Mouse (Mus musculus) gastrocnemius, adult 2 months (tissue): ENCODE data around the gene Kcnh4. TPM values are rescaled to one million over a fixed set of nuclear protein-coding genes. Genes with fewer than 3 reads are reported as not detected.

Experiments used
- DNase-seq: peaks from one replicate; pipeline ENCODE4 v3.0.0; 2022
- H3K27ac ChIP-seq: fragments of 200-600 bp; 2 replicates; pipeline ENCODE4 v1.8.1; 2022; ENCODE audit warnings: mild to moderate bottlenecking
- H3K4me3 ChIP-seq: fragments of 200-600 bp; 2 replicates; pipeline ENCODE4 v1.8.1; 2022; ENCODE audit warnings: mild to moderate bottlenecking, moderate library complexity
- CTCF ChIP-seq: fragments of 200-600 bp; IDR thresholded peaks from 2 replicates; pipeline ENCODE4 v1.8.1; 2022; ENCODE audit warnings: antibody characterized with exemption, mild to moderate bottlenecking, moderate library complexity
- intact Hi-C: fragments of 180-260 bp; cut with DNase I; formaldehyde crosslinking; loops from one replicate; pipeline ENCODE4 v1.15.1; 2025
- total RNA-seq, 2 experiments: library from RNA; stranded (reverse); gene quantifications; 2 replicates each; pipeline ENCODE4 v1.2.3; 2021

The Kcnh4 gene
- total RNA-seq, 2 experiments from 2014 or later, result not detected

- DNase-seq, result no peak
- no peak overlapping the region for H3K27ac ChIP-seq
- intact Hi-C loops, result no loop called here
- no peak for TF ChIP-seq CTCF
- H3K4me3 ChIP-seq, result no peak overlapping the region
Observed at GRCm38 (mm10) chr11:100757566-100757965, 2.2 kb downstream of the Kcnh4 start.

- Histone ChIP-seq H3K4me3 (no peak overlapping the region), H3K27ac (no peak overlapping the region)
- no peak for DNase-seq
- intact Hi-C loops, result no loop called here
- TF ChIP-seq CTCF, result no peak
Observed at GRCm38 (mm10) chr11:100756476-100756875, 3.3 kb downstream of the Kcnh4 start.

GRCm38 (mm10) chr11:100754693-100755057 is 5.1 kb downstream of the Kcnh4 start:
- H3K4me3 ChIP-seq, result no peak overlapping the region
- intact Hi-C loops, result no loop called here
- DNase-seq, result no peak
- H3K27ac ChIP-seq, result no peak overlapping the region
- no peak for TF ChIP-seq CTCF

GRCm38 (mm10) chr11:100754021-100754692 is 5.6 kb downstream of the Kcnh4 start:
- TF ChIP-seq CTCF, result no peak
- no peak for DNase-seq
- no peak overlapping the region for H3K4me3 ChIP-seq
- intact Hi-C loops, result no loop called here
- H3K27ac ChIP-seq, result no peak overlapping the region

- TF ChIP-seq CTCF, result no peak
- intact Hi-C loops, result no loop called here
- Histone ChIP-seq H3K4me3 (no peak overlapping the region), H3K27ac (no peak overlapping the region)
- no peak for DNase-seq
Observed at GRCm38 (mm10) chr11:100752294-100752693, 7.4 kb downstream of the Kcnh4 start.

GRCm38 (mm10) chr11:100750127-100750526 is 9.6 kb downstream of the Kcnh4 start:
- no peak overlapping the region for H3K4me3 ChIP-seq
- intact Hi-C loops, result no loop called here
- no peak for TF ChIP-seq CTCF
- H3K27ac ChIP-seq, result no peak overlapping the region
- DNase-seq, result no peak

GRCm38 (mm10) chr11:100749469-100749868 is 10.3 kb downstream of the Kcnh4 start:
- DNase-seq, result no peak
- H3K4me3 ChIP-seq, result no peak overlapping the region
- no peak overlapping the region for H3K27ac ChIP-seq
- intact Hi-C loops, result no loop called here
- no peak for TF ChIP-seq CTCF

- intact Hi-C loops, result no loop called here
- no peak for TF ChIP-seq CTCF
- Histone ChIP-seq H3K4me3 (no peak overlapping the region), H3K27ac (no peak overlapping the region)
- no peak for DNase-seq
Observed at GRCm38 (mm10) chr11:100748620-100749019, 11.1 kb downstream of the Kcnh4 start.

GRCm38 (mm10) chr11:100747114-100747513 is 12.6 kb downstream of the Kcnh4 start:
- intact Hi-C loops, result no loop called here
- TF ChIP-seq CTCF, result no peak
- no peak for DNase-seq
- no peak overlapping the region for H3K27ac ChIP-seq
- no peak overlapping the region for H3K4me3 ChIP-seq

- no peak for TF ChIP-seq CTCF
- intact Hi-C loops, result no loop called here
- Histone ChIP-seq H3K27ac (no peak overlapping the region), H3K4me3 (no peak overlapping the region)
- DNase-seq, result no peak
Observed at GRCm38 (mm10) chr11:100746546-100746945, 13.2 kb downstream of the Kcnh4 start.

GRCm38 (mm10) chr11:100745085-100745484 is 14.7 kb downstream of the Kcnh4 start:
- Histone ChIP-seq H3K27ac (no peak overlapping the region), H3K4me3 (no peak overlapping the region)
- peak; percentile 67 for TF ChIP-seq CTCF
- intact Hi-C loops, result loop anchor here (2.0 kb wide), 1 partner anchor 16 kb away; no protein-coding TSS in a partner anchor
- DNase-seq, result peak; percentile 55

GRCm38 (mm10) chr11:100741348-100741747 is 18.4 kb downstream of the Kcnh4 start:
- TF ChIP-seq CTCF, result no peak

GRCm38 (mm10) chr11:100738749-100739148 is 21.0 kb downstream of the Kcnh4 start:
- intact Hi-C loops, result no loop called here
- TF ChIP-seq CTCF, result no peak
- peak overlapping the region; percentile 89 for H3K27ac ChIP-seq
- no peak for DNase-seq
- peak overlapping the region; percentile 92 for H3K4me3 ChIP-seq

More at GRCm38 (mm10) chr11:100741348-100741747, 18.4 kb downstream of the Kcnh4 start:
- H3K27ac ChIP-seq, result 0 out of 2 replicates have a peak overlapping the region, but pooled peaks have one; percentile 8
- intact Hi-C loops, result no loop called here
- H3K4me3 ChIP-seq, result no peak overlapping the region
- peak; percentile 85 for DNase-seq

- Histone ChIP-seq H3K27ac (peak within 1 kb of the TSS; percentile 95), H3K4me3 (peak within 1 kb of the TSS; percentile 92)
- intact Hi-C loops, result no loop called here
- TF ChIP-seq CTCF, result no peak
- DNase-seq, result peak; percentile 99
Observed at GRCm38 (mm10) chr11:100738066-100738604, 21.6 kb downstream of the Kcnh4 start, which contains the start of gene Rab5c. Gene Rab5c, minus strand, starts transcription at chr11:100738215.
